Mouse (Mus musculus) neural tube, embryonic 15.5 days (tissue): ENCODE measurements around the gene Elp6. TPM values are rescaled to one million over a fixed set of nuclear protein-coding genes. Genes with fewer than 3 reads are reported as not detected.
A peak's percentile ranks its signal among the peaks of the same experiment; 100 is the strongest.

Source experiments
- ATAC-seq: fragments of 200-750 bp; cut with Nextera tagmentation; 2 replicates; pipeline ENCODE4 v1.8.0; 2017; ENCODE audit warnings: mild to moderate bottlenecking, moderate TSS enrichment, moderate library complexity; ENCODE audit not compliant: low FRiP score
- H3K27ac ChIP-seq: fragments of 300-500 bp; sonication (generic); replicated peaks from 2 replicates; pipeline ENCODE4 v1.5.1; 2015; ENCODE audit warnings: mild to moderate bottlenecking, inconsistent platforms
- H3K27me3 ChIP-seq: fragments of 300-500 bp; sonication (generic); replicated peaks from 2 replicates; pipeline ENCODE4 v1.6.1; 2015; ENCODE audit warnings: inconsistent platforms
- H3K36me3 ChIP-seq: fragments of 300-500 bp; sonication (generic); 2 replicates; pipeline ENCODE4 v1.6.1; 2015; ENCODE audit warnings: inconsistent platforms
- H3K4me1 ChIP-seq: fragments of 300-500 bp; sonication (generic); 2 replicates; pipeline ENCODE4 v1.6.1; 2015; ENCODE audit warnings: inconsistent platforms
- H3K4me2 ChIP-seq: fragments of 300-500 bp; sonication (generic); 2 replicates; pipeline ENCODE4 v1.6.1; 2015; ENCODE audit warnings: inconsistent platforms, mild to moderate bottlenecking, moderate library complexity
- H3K4me3 ChIP-seq: fragments of 300-500 bp; sonication (generic); replicated peaks from 2 replicates; pipeline ENCODE4 v1.5.1; 2015; ENCODE audit warnings: mild to moderate bottlenecking, inconsistent platforms
- H3K9ac ChIP-seq: fragments of 300-500 bp; sonication (generic); replicated peaks from 2 replicates; pipeline ENCODE4 v1.6.1; 2015; ENCODE audit warnings: mild to moderate bottlenecking, inconsistent platforms
- H3K9me3 ChIP-seq: fragments of 300-500 bp; sonication (generic); replicated peaks from 2 replicates; pipeline ENCODE4 v1.6.1; 2016; ENCODE audit warnings: inconsistent platforms
- WGBS: fragments of 180-500 bp; shearing (Covaris S2); methylation state at CpG from one replicate; pipeline ENCODE4 v1.1.7; 2015; ENCODE audit warnings: mixed read lengths; 5-methylcytosine and 5-hydroxymethylcytosine counted together
- polyA plus RNA-seq: library from polyadenylated mRNA; unstranded; fragments of >200 nt; fragmentation: Nextera tagmentation; extraction: Ambion mirVana; gene quantifications from 2 replicates; pipeline ENCODE4 v1.2.1, GENCODE M21; 2015

The Elp6 gene
- polyA plus RNA-seq: 38.0 and 41.0 TPM in 2 replicates

- Histone ChIP-seq H3K4me3 (peak within 1 kb of the TSS; percentile 59), H3K9me3 (no peaks in the 10 kb centered on the region), H3K9ac (peak within 1 kb of the TSS; percentile 70), H3K36me3 (peaks cover 6% of the 10 kb centered on the region), H3K27ac (peak within 1 kb of the TSS; percentile 96), H3K4me1 (peaks cover 34% of the 10 kb centered on the region), H3K4me2 (peak within 1 kb of the TSS; percentile 82), H3K27me3 (no peaks in the 10 kb centered on the region)
- WGBS: under 1% methylated on average over 46 of the region's 46 CpGs
- peak; percentile 99 for ATAC-seq
These were observed at the start of gene Elp6 for GRCm38 (mm10) chr9:110304969-110305651. Elp6 (plus strand) TSS chr9:110305173.

GRCm38 (mm10) chr9:110255407-110256019 is 49.5 kb upstream of the Elp6 start:
- WGBS: 10% methylated on average over 15 of the region's 15 CpGs
- peak; percentile 75 for ATAC-seq
- Histone ChIP-seq H3K4me3 (no peak overlapping the region), H3K27ac (peak overlapping the region; percentile 68), H3K4me1 (peaks cover 24% of the 10 kb centered on the region), H3K9ac (0 out of 2 replicates have a peak overlapping the region, but pooled peaks have one; percentile 14), H3K4me2 (no peak overlapping the region), H3K36me3 (peaks cover 20% of the 10 kb centered on the region), H3K9me3 (no peaks in the 10 kb centered on the region), H3K27me3 (no peaks in the 10 kb centered on the region)

GRCm38 (mm10) chr9:110258646-110259045 is 46.3 kb upstream of the Elp6 start:
- H3K36me3 ChIP-seq: peaks cover 46% of the 10 kb centered on the region
- WGBS: 68% methylated on average over 6 of the region's 6 CpGs
- ATAC-seq: no peak

GRCm38 (mm10) chr9:110259118-110259517 is 45.9 kb upstream of the Elp6 start:
- Histone ChIP-seq H3K4me1 (peaks cover 16% of the 10 kb centered on the region), H3K27ac (no peak overlapping the region), H3K27me3 (no peaks in the 10 kb centered on the region), H3K9ac (no peak overlapping the region), H3K36me3 (peaks cover 47% of the 10 kb centered on the region), H3K9me3 (no peaks in the 10 kb centered on the region), H3K4me2 (no peak overlapping the region), H3K4me3 (no peak overlapping the region)
- ATAC-seq: no peak
- WGBS: 91% methylated on average over 3 of the region's 3 CpGs

More at GRCm38 (mm10) chr9:110258646-110259045, 46.3 kb upstream of the Elp6 start:
- Histone ChIP-seq H3K4me3 (no peak overlapping the region), H3K27me3 (no peaks in the 10 kb centered on the region), H3K4me2 (no peak overlapping the region), H3K27ac (no peak overlapping the region), H3K9ac (no peak overlapping the region), H3K4me1 (peaks cover 16% of the 10 kb centered on the region), H3K9me3 (no peaks in the 10 kb centered on the region)

GRCm38 (mm10) chr9:110263181-110263580 is 41.8 kb upstream of the Elp6 start:
- H3K4me3 ChIP-seq: no peak overlapping the region
- peaks cover 42% of the 10 kb centered on the region for H3K36me3 ChIP-seq
- H3K9ac ChIP-seq: no peak overlapping the region
- no peaks in the 10 kb centered on the region for H3K4me1 ChIP-seq
- no peak overlapping the region for H3K27ac ChIP-seq
- H3K9me3 ChIP-seq: no peaks in the 10 kb centered on the region
- WGBS: 46% methylated on average over 8 of the region's 8 CpGs
- H3K27me3 ChIP-seq: no peaks in the 10 kb centered on the region
- ATAC-seq: no peak
- no peak overlapping the region for H3K4me2 ChIP-seq

- Histone ChIP-seq H3K9ac (no peak overlapping the region), H3K4me3 (no peak overlapping the region), H3K36me3 (peaks cover 32% of the 10 kb centered on the region), H3K27ac (no peak overlapping the region), H3K9me3 (no peaks in the 10 kb centered on the region), H3K4me2 (no peak overlapping the region), H3K4me1 (no peaks in the 10 kb centered on the region), H3K27me3 (no peaks in the 10 kb centered on the region)
- 79% methylated on average over 9 of the region's 9 CpGs for WGBS
- ATAC-seq: no peak
These were observed 40.0 kb upstream of the Elp6 start for GRCm38 (mm10) chr9:110264991-110265390.

- Histone ChIP-seq H3K4me2 (no peak overlapping the region), H3K27me3 (no peaks in the 10 kb centered on the region), H3K9me3 (no peaks in the 10 kb centered on the region), H3K27ac (no peak overlapping the region), H3K9ac (no peak overlapping the region), H3K36me3 (peaks cover 3% of the 10 kb centered on the region; the same call in 1 of the 2 replicates), H3K4me3 (no peak overlapping the region), H3K4me1 (no peaks in the 10 kb centered on the region)
- 91% methylated on average over 10 of the region's 10 CpGs for WGBS
- no peak for ATAC-seq
These were observed 36.6 kb upstream of the Elp6 start for GRCm38 (mm10) chr9:110268416-110268815.

GRCm38 (mm10) chr9:110272330-110272729 is 32.6 kb upstream of the Elp6 start:
- no peaks in the 10 kb centered on the region for H3K9me3 ChIP-seq
- H3K27me3 ChIP-seq: no peaks in the 10 kb centered on the region
- ATAC-seq: no peak
- H3K4me1 ChIP-seq: no peaks in the 10 kb centered on the region
- H3K9ac ChIP-seq: no peak overlapping the region
- no peak overlapping the region for H3K4me2 ChIP-seq
- H3K4me3 ChIP-seq: no peak overlapping the region
- no peak overlapping the region for H3K27ac ChIP-seq
- WGBS: 95% methylated on average over 3 of the region's 3 CpGs
- no peaks in the 10 kb centered on the region for H3K36me3 ChIP-seq

GRCm38 (mm10) chr9:110273507-110273906 is 31.5 kb upstream of the Elp6 start:
- Histone ChIP-seq H3K27ac (no peak overlapping the region), H3K4me3 (no peak overlapping the region), H3K9me3 (no peaks in the 10 kb centered on the region), H3K4me2 (no peak overlapping the region), H3K27me3 (no peaks in the 10 kb centered on the region), H3K36me3 (no peaks in the 10 kb centered on the region), H3K9ac (no peak overlapping the region), H3K4me1 (no peaks in the 10 kb centered on the region)
- no peak for ATAC-seq
- WGBS: 81% methylated on average over 4 of the region's 4 CpGs

GRCm38 (mm10) chr9:110275882-110276281 is 29.1 kb upstream of the Elp6 start:
- no peak for ATAC-seq
- 82% methylated on average over 5 of the region's 5 CpGs for WGBS
- H3K4me1 ChIP-seq: no peaks in the 10 kb centered on the region
- no peak overlapping the region for H3K27ac ChIP-seq
- H3K27me3 ChIP-seq: no peaks in the 10 kb centered on the region
- H3K9me3 ChIP-seq: no peaks in the 10 kb centered on the region
- no peak overlapping the region for H3K9ac ChIP-seq
- H3K4me3 ChIP-seq: no peak overlapping the region
- no peaks in the 10 kb centered on the region for H3K36me3 ChIP-seq
- no peak overlapping the region for H3K4me2 ChIP-seq

GRCm38 (mm10) chr9:110277431-110277881 is 27.5 kb upstream of the Elp6 start:
- WGBS: 62% methylated on average over 8 of the region's 8 CpGs
- Histone ChIP-seq H3K4me3 (no peak overlapping the region), H3K27ac (no peak overlapping the region), H3K27me3 (no peaks in the 10 kb centered on the region), H3K36me3 (no peaks in the 10 kb centered on the region), H3K9me3 (no peaks in the 10 kb centered on the region), H3K4me2 (no peak overlapping the region), H3K9ac (no peak overlapping the region), H3K4me1 (no peaks in the 10 kb centered on the region)
- no peak for ATAC-seq

GRCm38 (mm10) chr9:110284075-110284697 is 20.8 kb upstream of the Elp6 start:
- ATAC-seq: no peak

More at GRCm38 (mm10) chr9:110284075-110284697, 20.8 kb upstream of the Elp6 start:
- Histone ChIP-seq H3K9me3 (no peaks in the 10 kb centered on the region), H3K4me3 (no peak overlapping the region), H3K4me1 (peaks cover 3% of the 10 kb centered on the region; the same call in 1 of the 2 replicates), H3K4me2 (no peak overlapping the region), H3K9ac (no peak overlapping the region), H3K36me3 (no peaks in the 10 kb centered on the region), H3K27ac (no peak overlapping the region), H3K27me3 (no peaks in the 10 kb centered on the region)
- 93% methylated on average over 10 of the region's 10 CpGs for WGBS
